Mouse (Mus musculus) heart, embryonic 16.5 days (tissue): ENCODE measurements around the gene Tia1. TPM values are rescaled to one million over a fixed set of nuclear protein-coding genes. Genes with fewer than 3 reads are reported as not detected.
A peak's percentile ranks its signal among the peaks of the same experiment; 100 is the strongest.

Experiments used
- ATAC-seq: fragments of 200-750 bp; cut with Nextera tagmentation; replicated peaks from 2 replicates; pipeline ENCODE4 v1.8.0; 2017; ENCODE audit warnings: moderate number of reproducible peaks; ENCODE audit not compliant: insufficient read depth, low FRiP score; ENCODE audit errors: extremely low read depth
- H3K27ac ChIP-seq: fragments of 300-500 bp; sonication (generic); 2 replicates; pipeline ENCODE4 v1.5.1; 2014; ENCODE audit warnings: mild to moderate bottlenecking, low read length, control low read depth, moderate library complexity
- H3K27me3 ChIP-seq: fragments of 300-500 bp; sonication (generic); 2 replicates; pipeline ENCODE4 v1.6.1; 2014; ENCODE audit warnings: low read length, mixed read lengths; ENCODE audit not compliant: control insufficient read depth, insufficient read depth
- H3K36me3 ChIP-seq: fragments of 300-500 bp; sonication (generic); 2 replicates; pipeline ENCODE4 v1.6.1; 2014; ENCODE audit not compliant: control insufficient read depth, insufficient read depth
- H3K4me1 ChIP-seq: fragments of 300-500 bp; sonication (generic); 2 replicates; pipeline ENCODE4 v1.6.1; 2014; ENCODE audit warnings: low read length, mixed read lengths; ENCODE audit not compliant: control insufficient read depth, insufficient read depth
- H3K4me2 ChIP-seq: fragments of 300-500 bp; sonication (generic); 2 replicates; pipeline ENCODE4 v1.6.1; 2014; ENCODE audit warnings: low read depth, mild to moderate bottlenecking, control low read depth, low read length
- H3K4me3 ChIP-seq: fragments of 300-500 bp; sonication (generic); 2 replicates; pipeline ENCODE4 v1.5.1; 2014; ENCODE audit warnings: mild to moderate bottlenecking, control low read depth, low read length
- H3K9ac ChIP-seq: fragments of 300-500 bp; sonication (generic); 2 replicates; pipeline ENCODE4 v1.6.1; 2014; ENCODE audit warnings: low read length, control low read depth
- H3K9me3 ChIP-seq: fragments of 300-500 bp; sonication (generic); replicated peaks from 2 replicates; pipeline ENCODE4 v1.6.1; 2016; ENCODE audit warnings: low read length; ENCODE audit not compliant: control insufficient read depth
- WGBS: fragments of 180-500 bp; shearing (Covaris S2); extraction: QIAGEN DNeasy Blood & Tissue Kit; methylation state at CpG from one replicate; pipeline ENCODE4 v1.1.7; 2014; 5-methylcytosine and 5-hydroxymethylcytosine counted together
- polyA plus RNA-seq: library from polyadenylated mRNA; unstranded; fragments of >200 nt; fragmentation: Nextera tagmentation; extraction: Ambion mirVana; gene quantifications from 2 replicates; pipeline ENCODE4 v1.2.1, GENCODE M21; 2015

The Tia1 gene
- polyA plus RNA-seq, 1 experiment from 2014 or later = 120 TPM

- H3K4me3 ChIP-seq = no peak overlapping the region
- peaks cover 25% of the 10 kb centered on the region for H3K36me3 ChIP-seq
- WGBS = 72% methylated on average over 9 of the region's 9 CpGs
- H3K4me1 ChIP-seq = peaks cover 23% of the 10 kb centered on the region
- H3K9ac ChIP-seq = no peak overlapping the region
- no peak for ATAC-seq
- no peaks in the 10 kb centered on the region for H3K27me3 ChIP-seq
- no peaks in the 10 kb centered on the region for H3K9me3 ChIP-seq
- H3K4me2 ChIP-seq = peak overlapping the region; percentile 88; the same call in 1 of the 2 replicates
- H3K27ac ChIP-seq = no peak overlapping the region
Observed at GRCm38 (mm10) chr6:86395021-86395420, 9.0 kb upstream of the Tia1 start.

GRCm38 (mm10) chr6:86395969-86396368, 8.1 kb upstream of the Tia1 start:
- Histone ChIP-seq H3K9ac (peak overlapping the region; percentile 81), H3K4me2 (peak overlapping the region; percentile 88), H3K27me3 (no peaks in the 10 kb centered on the region), H3K4me1 (peaks cover 26% of the 10 kb centered on the region), H3K36me3 (peaks cover 15% of the 10 kb centered on the region), H3K4me3 (peak overlapping the region; percentile 81), H3K9me3 (no peaks in the 10 kb centered on the region), H3K27ac (peak overlapping the region; percentile 84)
- WGBS = 23% methylated on average over 10 of the region's 10 CpGs
- no peak for ATAC-seq

- Histone ChIP-seq H3K27me3 (no peaks in the 10 kb centered on the region), H3K27ac (peak within 1 kb of the TSS; percentile 84), H3K4me1 (peaks cover 27% of the 10 kb centered on the region), H3K9ac (peak within 1 kb of the TSS; percentile 81), H3K36me3 (peaks cover 8% of the 10 kb centered on the region), H3K9me3 (no peaks in the 10 kb centered on the region), H3K4me3 (peak within 1 kb of the TSS; percentile 81), H3K4me2 (peak within 1 kb of the TSS; percentile 88)
- under 1% methylated on average over 51 of the region's 51 CpGs for WGBS
- peak; percentile 97 for ATAC-seq
Observed at GRCm38 (mm10) chr6:86396581-86397256, 7.3 kb upstream of the Tia1 start, which contains the start of gene Pcyox1. Pcyox1 (minus strand) TSS chr6:86397154.

GRCm38 (mm10) chr6:86397257-86397980, 6.6 kb upstream of the Tia1 start:
- Histone ChIP-seq H3K4me1 (peaks cover 27% of the 10 kb centered on the region), H3K4me2 (peak overlapping the region; percentile 88), H3K9me3 (no peaks in the 10 kb centered on the region), H3K9ac (peak overlapping the region; percentile 81), H3K27ac (peak overlapping the region; percentile 84), H3K36me3 (peaks cover 3% of the 10 kb centered on the region; the same call in 1 of the 2 replicates), H3K27me3 (no peaks in the 10 kb centered on the region), H3K4me3 (peak overlapping the region; percentile 81)
- WGBS = 3% methylated on average over 14 of the region's 14 CpGs
- peak; percentile 15 for ATAC-seq

GRCm38 (mm10) chr6:86398986-86399385, 5.0 kb upstream of the Tia1 start:
- Histone ChIP-seq H3K36me3 (peaks cover 3% of the 10 kb centered on the region; the same call in 1 of the 2 replicates), H3K27ac (no peak overlapping the region), H3K4me2 (no peak overlapping the region), H3K4me3 (no peak overlapping the region), H3K4me1 (peaks cover 27% of the 10 kb centered on the region), H3K27me3 (no peaks in the 10 kb centered on the region), H3K9me3 (no peaks in the 10 kb centered on the region), H3K9ac (no peak overlapping the region)
- ATAC-seq = no peak
- 81% methylated on average over 2 of the region's 2 CpGs for WGBS

GRCm38 (mm10) chr6:86399995-86400394, 4.0 kb upstream of the Tia1 start:
- Histone ChIP-seq H3K4me1 (peaks cover 23% of the 10 kb centered on the region), H3K27me3 (no peaks in the 10 kb centered on the region), H3K4me2 (no peak overlapping the region), H3K27ac (no peak overlapping the region), H3K9me3 (no peaks in the 10 kb centered on the region), H3K4me3 (no peak overlapping the region), H3K9ac (no peak overlapping the region), H3K36me3 (no peaks in the 10 kb centered on the region)
- 71% methylated on average over 2 of the region's 2 CpGs for WGBS
- no peak for ATAC-seq

- Histone ChIP-seq H3K9me3 (no peaks in the 10 kb centered on the region), H3K4me2 (peak overlapping the region; percentile 69), H3K4me3 (peak overlapping the region; percentile 46), H3K27me3 (no peaks in the 10 kb centered on the region), H3K4me1 (peaks cover 18% of the 10 kb centered on the region), H3K36me3 (no peaks in the 10 kb centered on the region), H3K27ac (no peak overlapping the region), H3K9ac (peak overlapping the region; percentile 43)
- WGBS = 5% methylated on average over 9 of the region's 9 CpGs
- no peak; the same call in 1 of the 2 replicates for ATAC-seq
Observed at GRCm38 (mm10) chr6:86400972-86401371, 3.0 kb upstream of the Tia1 start.

GRCm38 (mm10) chr6:86402681-86403607, 1.1 kb upstream of the Tia1 start:
- Histone ChIP-seq H3K36me3 (no peaks in the 10 kb centered on the region), H3K4me2 (peak overlapping the region; percentile 52), H3K9me3 (no peaks in the 10 kb centered on the region), H3K27me3 (no peaks in the 10 kb centered on the region), H3K27ac (no peak overlapping the region), H3K4me3 (peak overlapping the region; percentile 92), H3K9ac (peak overlapping the region; percentile 65), H3K4me1 (peaks cover 11% of the 10 kb centered on the region)
- no peak for ATAC-seq
- WGBS = 39% methylated on average over 12 of the region's 12 CpGs
